Mouse (Mus musculus) heart, adult 2 months (tissue): Measurements from ENCODE around the gene Tnfaip2. TPM values are rescaled to one million over a fixed set of nuclear protein-coding genes. Genes with fewer than 3 reads are reported as not detected.
A peak's percentile ranks its signal among the peaks of the same experiment; 100 is the strongest.

Source experiments
- DNase-seq, 2 experiments: peaks; one replicate each; pipeline ENCODE4 v3.0.0; 2021
- H3K27ac ChIP-seq: fragments of 200-600 bp; 2 replicates; pipeline ENCODE4 v1.8.1; 2022
- H3K27me3 ChIP-seq: fragments of 200-500 bp; 2 replicates; pipeline ENCODE4 v1.6.1; 2012; ENCODE audit warnings: mild to moderate bottlenecking, low read length, inconsistent platforms, mixed read lengths; ENCODE audit not compliant: control insufficient read depth, insufficient read depth
- H3K36me3 ChIP-seq: fragments of 200-500 bp; 2 replicates; pipeline ENCODE4 v1.6.1; 2012; ENCODE audit warnings: low read length, inconsistent platforms; ENCODE audit not compliant: control insufficient read depth, insufficient read depth
- H3K4me1 ChIP-seq: fragments of 200-500 bp; 2 replicates; pipeline ENCODE4 v1.6.1; 2011; ENCODE audit warnings: low read length; ENCODE audit not compliant: control insufficient read depth, insufficient read depth
- H3K4me3 ChIP-seq: fragments of 200-600 bp; 2 replicates; pipeline ENCODE4 v1.8.1; 2022
- H3K79me2 ChIP-seq: fragments of 200-500 bp; replicated peaks from 2 replicates; pipeline ENCODE4 v1.6.1; 2012; ENCODE audit warnings: mild to moderate bottlenecking, inconsistent platforms, low read length, moderate library complexity, mixed read lengths; ENCODE audit not compliant: control insufficient read depth, insufficient read depth
- H3K9ac ChIP-seq: fragments of 200-500 bp; 2 replicates; pipeline ENCODE4 v1.6.1; 2012; ENCODE audit warnings: low read depth, mild to moderate bottlenecking, control low read depth, inconsistent platforms, low read length, mixed read lengths
- CTCF ChIP-seq: fragments of 200-600 bp; IDR thresholded peaks from 2 replicates; pipeline ENCODE4 v1.8.1; 2022; ENCODE audit warnings: antibody characterized with exemption, mild to moderate bottlenecking, moderate library complexity
- EP300 ChIP-seq: fragments of 200-500 bp; IDR thresholded peaks from 2 replicates; pipeline ENCODE4 v1.6.1; 2011; ENCODE audit warnings: low read depth, low read length, control low read depth; ENCODE audit not compliant: insufficient read depth
- POLR2A ChIP-seq: fragments of 200-500 bp; IDR thresholded peaks from 2 replicates; pipeline ENCODE4 v1.6.1; 2011; ENCODE audit warnings: mild to moderate bottlenecking, low read depth, low read length, control low read depth; ENCODE audit not compliant: insufficient read depth
- WGBS: fragments of 180-500 bp; shearing (Covaris S2); methylation state at CpG from one replicate; pipeline ENCODE4 v1.1.7; 2018; 5-methylcytosine and 5-hydroxymethylcytosine counted together
- intact Hi-C: fragments of 180-260 bp; cut with DNase I; formaldehyde crosslinking; loops from one replicate; pipeline ENCODE4 v1.15.1; 2025
- polyA plus RNA-seq: library from polyadenylated mRNA; depleted of rRNA; stranded (reverse); fragments of >200 nt; gene quantifications from 2 replicates; pipeline ENCODE4 v1.2.3, GENCODE M21; 2012
- total RNA-seq, 2 experiments: library from RNA; stranded (reverse); gene quantifications; 2 replicates each; pipeline ENCODE4 v1.2.3; 2021

Tnfaip2 gene
- total and polyA plus RNA-seq, 3 experiments, result 40.2 to 52.1 (median 40.9) TPM

- Histone ChIP-seq H3K4me1 (peaks cover 6% of the 10 kb centered on the region), H3K9ac (no peak overlapping the region), H3K27ac (no peak overlapping the region), H3K4me3 (no peak overlapping the region), H3K79me2 (no peaks in the 10 kb centered on the region), H3K36me3 (no peaks in the 10 kb centered on the region), H3K27me3 (no peaks in the 10 kb centered on the region)
- DNase-seq, result no peak
- 89% methylated on average over 9 of the region's 9 CpGs for WGBS
- TF ChIP-seq CTCF, result no peak
- TF ChIP-seq EP300, result no peak
- no peak for TF ChIP-seq POLR2A
- intact Hi-C loops, result no loop called here
These were observed 1.4 kb upstream of the Tnfaip2 start for GRCm38 (mm10) chr12:111440701-111441373.

GRCm38 (mm10) chr12:111441523-111441922 is 746 bp upstream of the Tnfaip2 start:
- 74% methylated on average over 3 of the region's 3 CpGs for WGBS

GRCm38 (mm10) chr12:111443011-111443870 is 972 bp downstream of the Tnfaip2 start:
- peak overlapping the region; percentile 94 for H3K27ac ChIP-seq
- no peaks in the 10 kb centered on the region for H3K27me3 ChIP-seq
- intact Hi-C loops, result loop anchor here (2.0 kb wide), 1 partner anchor 14 kb away; no protein-coding TSS in a partner anchor
- no peaks in the 10 kb centered on the region for H3K36me3 ChIP-seq
- no peaks in the 10 kb centered on the region for H3K79me2 ChIP-seq
- H3K4me1 ChIP-seq, result peaks cover 2% of the 10 kb centered on the region
- H3K9ac ChIP-seq, result peak overlapping the region; percentile 78
- peak overlapping the region; percentile 65 for H3K4me3 ChIP-seq
- DNase-seq, result peak in 1 of 2 experiments; percentile 71
- TF ChIP-seq POLR2A, result peak; percentile 59
- no peak for TF ChIP-seq CTCF
- TF ChIP-seq EP300, result peak; percentile 62; the same call in 1 of the 2 replicates
- WGBS, result 37% methylated on average over 15 of the region's 15 CpGs

More at GRCm38 (mm10) chr12:111441523-111441922, 746 bp upstream of the Tnfaip2 start:
- no peak for DNase-seq
- Histone ChIP-seq H3K4me1 (peaks cover 6% of the 10 kb centered on the region), H3K36me3 (no peaks in the 10 kb centered on the region), H3K9ac (no peak overlapping the region), H3K4me3 (no peak overlapping the region), H3K79me2 (no peaks in the 10 kb centered on the region), H3K27ac (no peak overlapping the region), H3K27me3 (no peaks in the 10 kb centered on the region)
- TF ChIP-seq CTCF (no peak), EP300 (no peak), POLR2A (no peak)
- intact Hi-C loops, result no loop called here

- peak overlapping the region; percentile 94 for H3K27ac ChIP-seq
- TF ChIP-seq CTCF, result no peak
- TF ChIP-seq POLR2A, result no peak
- TF ChIP-seq EP300, result no peak
- no peak for DNase-seq
- 58% methylated on average over 10 of the region's 10 CpGs for WGBS
- H3K9ac ChIP-seq, result 0 out of 2 replicates have a peak overlapping the region, but pooled peaks have one; percentile 13
- H3K36me3 ChIP-seq, result no peaks in the 10 kb centered on the region
- H3K27me3 ChIP-seq, result no peaks in the 10 kb centered on the region
- intact Hi-C loops, result loop anchor here (2.0 kb wide), 1 partner anchor 15 kb away; no protein-coding TSS in a partner anchor
- H3K79me2 ChIP-seq, result no peaks in the 10 kb centered on the region
- peaks cover 3% of the 10 kb centered on the region for H3K4me1 ChIP-seq
- peak overlapping the region; percentile 65; the same call in 1 of the 2 replicates for H3K4me3 ChIP-seq
These were observed 1.9 kb downstream of the Tnfaip2 start for GRCm38 (mm10) chr12:111443921-111444831.

GRCm38 (mm10) chr12:111445161-111445889 is 3.1 kb downstream of the Tnfaip2 start:
- Histone ChIP-seq H3K4me1 (peaks cover 12% of the 10 kb centered on the region), H3K27me3 (no peaks in the 10 kb centered on the region)

More at GRCm38 (mm10) chr12:111445161-111445889, 3.1 kb downstream of the Tnfaip2 start:
- WGBS, result 67% methylated on average over 52 of the region's 52 CpGs
- H3K27ac ChIP-seq, result no peak overlapping the region
- H3K36me3 ChIP-seq, result no peaks in the 10 kb centered on the region
- H3K79me2 ChIP-seq, result no peaks in the 10 kb centered on the region
- TF ChIP-seq CTCF (no peak), EP300 (no peak), POLR2A (no peak)
- H3K9ac ChIP-seq, result no peak overlapping the region
- no peak overlapping the region for H3K4me3 ChIP-seq
- intact Hi-C loops, result no loop called here
- no peak for DNase-seq
